In the genomic region with DNA sequence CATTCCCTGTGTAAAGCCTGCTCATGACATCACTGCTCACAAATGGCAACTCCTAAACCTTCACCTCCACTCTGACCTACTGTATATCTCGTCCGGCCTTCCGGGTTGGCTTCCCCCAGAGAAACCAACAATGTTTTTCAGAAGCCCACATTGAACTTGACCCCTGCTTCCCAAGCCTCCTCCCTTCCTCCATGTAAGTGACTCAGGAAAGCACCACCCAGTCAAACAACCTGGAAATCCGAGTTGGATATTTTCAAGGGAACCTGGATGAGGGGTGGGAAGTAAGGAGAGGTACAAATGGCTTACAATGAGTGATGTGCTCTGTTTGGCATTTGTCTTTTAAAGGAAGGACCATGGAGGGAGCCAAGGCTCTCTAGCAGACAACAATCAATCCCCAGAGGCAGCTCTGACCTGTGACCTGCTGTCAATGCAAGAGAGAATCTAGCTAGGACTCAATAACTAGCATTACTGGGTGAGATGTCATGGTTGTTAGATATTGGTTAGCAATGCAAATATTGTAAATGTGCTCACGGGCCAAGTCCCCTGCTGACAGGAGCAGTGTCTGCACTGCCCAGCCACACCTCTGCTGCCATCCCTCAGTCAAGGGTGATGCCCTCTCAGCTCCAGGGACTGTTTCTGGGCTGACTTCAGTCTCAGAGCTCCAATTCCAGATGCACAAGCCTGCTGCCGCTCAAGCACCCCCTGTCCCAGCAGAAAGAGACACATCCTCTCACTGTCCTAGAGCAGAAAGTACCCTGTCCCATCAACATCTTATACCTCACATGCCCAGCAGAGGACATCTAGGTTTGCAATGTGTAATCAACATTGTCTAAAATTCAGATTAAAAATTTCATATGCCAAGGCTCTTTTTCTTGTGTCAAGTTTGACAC, we compare ENCODE assay signal across 20 mouse cellular contexts. TPM values are rescaled to one million over a fixed set of nuclear protein-coding genes. Genes with fewer than 3 reads are reported as not detected.
DNase-seq lines count a peak whose midpoint lies in the region; ATAC-seq and TF ChIP-seq lines count a peak whose summit lies in the region.
"Had no signal": no experiment of that assay in that cellular context is flagged by ENCODE, and none has a peak within 500 bp of the region (broad histone marks: within the 10 kb centered on the region; RNA-seq: fewer than 3 reads in every experiment).

No protein-coding gene starts in this region.

- dilution Hi-C loops in CH12.LX (cut with MboI; ENCODE audit: extremely low pct_ligation_motif_present, extremely low pct_unique_long_range_greater_than_20kb, low sequenced_read_pairs), result no loop called here

- H3K9ac ChIP-seq in forebrain, embryonic 15.5 days (replicated peaks), result no peak overlapping the region
- H3K9ac ChIP-seq in CH12.LX (ENCODE audit: insufficient read depth, low read depth), result peak overlapping the region; percentile 60
- H3K9ac ChIP-seq in heart, postnatal 0 days (replicated peaks; ENCODE audit: low read depth, low read length), result no peak overlapping the region
- H3K9ac ChIP-seq: forebrain, embryonic 12.5 days; hindbrain, embryonic 12.5 days; midbrain, embryonic 12.5 days; neural tube, embryonic 15.5 days had no signal

- H3K27ac ChIP-seq in forebrain, embryonic 10.5 days, result 0 out of 2 replicates have a peak overlapping the region, but pooled peaks have one; percentile 40
- H3K27ac ChIP-seq in forebrain, embryonic 15.5 days (replicated peaks), result no peak overlapping the region
- peak overlapping the region; percentile 100 for H3K27ac ChIP-seq in CH12.LX (ENCODE audit: insufficient read depth, low read depth)
- H3K27ac ChIP-seq in heart, postnatal 0 days (ENCODE audit: low read depth), result peak overlapping the region; percentile 74
- no peak overlapping the region for H3K27ac ChIP-seq in limb, embryonic 10.5 days
- H3K27ac ChIP-seq: forebrain, embryonic 12.5 days; hindbrain, embryonic 12.5 days; macrophage; midbrain, embryonic 12.5 days; neural tube, embryonic 15.5 days had no signal

- H3K4me2 ChIP-seq in forebrain, embryonic 15.5 days (replicated peaks), result no peak overlapping the region
- peak overlapping the region; percentile 80 for H3K4me2 ChIP-seq in CH12.LX (ENCODE audit: insufficient read depth, low read depth, poor library complexity, severe bottlenecking)
- no peak overlapping the region for H3K4me2 ChIP-seq in heart, postnatal 0 days (ENCODE audit: low read depth, low read length)
- H3K4me2 ChIP-seq: forebrain, embryonic 12.5 days; hindbrain, embryonic 12.5 days; midbrain, embryonic 12.5 days; neural tube, embryonic 15.5 days had no signal

- peak; percentile 30; the same call in 1 of the 2 replicates for TF ChIP-seq POLR2A in CH12.LX (IDR thresholded peaks at IDR 0.05; ENCODE audit: low read depth, low read length)

- no peak; the same call in 1 of the 2 replicates for TF ChIP-seq RAD21 in CH12.LX (IDR thresholded peaks at IDR 0.05; ENCODE audit: low read depth, low read length)

- WGBS in forebrain, embryonic 10.5 days, result 77% methylated on average over 6 of the region's 6 CpGs
- 86% methylated on average over 6 of the region's 6 CpGs for WGBS in forebrain, embryonic 15.5 days
- 57% methylated on average over 6 of the region's 6 CpGs for WGBS in heart, postnatal 0 days
- 74% methylated on average over 6 of the region's 6 CpGs for WGBS in limb, embryonic 10.5 days

- TF ChIP-seq EP300 in CH12.LX (IDR thresholded peaks at IDR 0.05; ENCODE audit: low read length), result no peak
- TF ChIP-seq EP300 in heart, postnatal 0 days (IDR thresholded peaks at IDR 0.05; ENCODE audit: low read depth), result peak; percentile 87

- no peaks in the 10 kb centered on the region for H3K9me3 ChIP-seq in forebrain, embryonic 10.5 days
- H3K9me3 ChIP-seq in forebrain, embryonic 15.5 days, result no peaks in the 10 kb centered on the region
- H3K9me3 ChIP-seq in CH12.LX (replicated peaks; ENCODE audit: low read length), result no peaks in the 10 kb centered on the region
- no peaks in the 10 kb centered on the region for H3K9me3 ChIP-seq in heart, postnatal 0 days (replicated peaks; ENCODE audit: control insufficient read depth, low read length)
- no peaks in the 10 kb centered on the region for H3K9me3 ChIP-seq in limb, embryonic 10.5 days (replicated peaks)
- H3K9me3 ChIP-seq: forebrain, embryonic 12.5 days; hindbrain, embryonic 12.5 days; midbrain, embryonic 12.5 days; neural tube, embryonic 15.5 days had no signal

- H3K36me3 ChIP-seq in forebrain, embryonic 10.5 days (replicated peaks), result no peaks in the 10 kb centered on the region
- no peaks in the 10 kb centered on the region for H3K36me3 ChIP-seq in forebrain, embryonic 15.5 days
- peaks cover 0 to 9% of the 10 kb centered on the region in 2 experiments for H3K36me3 ChIP-seq in CH12.LX (replicated peaks in 1 of 2; ENCODE audit: control insufficient read depth in 1 of 2, insufficient read depth in 1 of 2, low read length in 1 of 2)
- no peaks in the 10 kb centered on the region for H3K36me3 ChIP-seq in heart, postnatal 0 days (replicated peaks; ENCODE audit: control insufficient read depth, insufficient read depth, low read length)
- no peaks in the 10 kb centered on the region for H3K36me3 ChIP-seq in limb, embryonic 10.5 days
- H3K36me3 ChIP-seq: forebrain, embryonic 12.5 days; hindbrain, embryonic 12.5 days; midbrain, embryonic 12.5 days; neural tube, embryonic 15.5 days had no signal

- H3K4me1 ChIP-seq in forebrain, embryonic 10.5 days, result peaks cover 41% of the 10 kb centered on the region
- peaks cover 8% of the 10 kb centered on the region; the same call in 1 of the 2 replicates for H3K4me1 ChIP-seq in forebrain, embryonic 15.5 days
- H3K4me1 ChIP-seq in CH12.LX (ENCODE audit: control insufficient read depth in 1 of 2, insufficient read depth in 2 of 2), result peaks cover 24 to 79% of the 10 kb centered on the region in 2 experiments
- H3K4me1 ChIP-seq in heart, postnatal 0 days (ENCODE audit: control insufficient read depth, insufficient read depth), result peaks cover 6% of the 10 kb centered on the region; the same call in 1 of the 2 replicates
- H3K4me1 ChIP-seq in limb, embryonic 10.5 days, result peaks cover 13% of the 10 kb centered on the region
- H3K4me1 ChIP-seq: neural tube, embryonic 15.5 days had no signal

- peak in 1 of 2 experiments; percentile 13; a peak in 2 of 4 replicates for TF ChIP-seq CTCF in CH12.LX (conservative IDR thresholded peaks at IDR 0.05 in 1 of 2, IDR thresholded peaks at IDR 0.05 in 1 of 2; ENCODE audit: low read depth in 2 of 2, low read length in 2 of 2)
- TF ChIP-seq CTCF in heart, postnatal 0 days (IDR thresholded peaks at IDR 0.05; ENCODE audit: low read depth), result peak; percentile 2; the same call in 1 of the 2 replicates

- in situ Hi-C loops in CH12.LX (cut with MboI; ENCODE audit: low pct_ligation_motif_present, low pct_unique_long_range_greater_than_20kb, low sequenced_read_pairs), result loop anchor here (10.0 kb wide), 1 partner anchor 123 kb away; no protein-coding TSS in a partner anchor

- ATAC-seq in forebrain, embryonic 15.5 days (replicated peaks), result no peak
- peak; percentile 81 for ATAC-seq in heart, postnatal 0 days (ENCODE audit: insufficient read depth, low read depth)
- ATAC-seq: activated CD4-positive, CD25-positive, alpha-beta regulatory T cell, adult 4 months; Patski had no signal

- H3K27me3 ChIP-seq in forebrain, embryonic 10.5 days (ENCODE audit: poor library complexity, severe bottlenecking), result peaks cover 23% of the 10 kb centered on the region
- H3K27me3 ChIP-seq in forebrain, embryonic 15.5 days, result peaks cover 4% of the 10 kb centered on the region; the same call in 1 of the 2 replicates
- H3K27me3 ChIP-seq in CH12.LX (replicated peaks), result no peaks in the 10 kb centered on the region
- H3K27me3 ChIP-seq in heart, postnatal 0 days (ENCODE audit: control insufficient read depth, insufficient read depth, low read length), result no peaks in the 10 kb centered on the region
- peaks cover 6% of the 10 kb centered on the region for H3K27me3 ChIP-seq in limb, embryonic 10.5 days (ENCODE audit: low read depth, poor library complexity, severe bottlenecking)
- H3K27me3 ChIP-seq: Patski had no signal

- DNase-seq in forebrain, embryonic 10.5 days (ENCODE audit: extremely low spot score, low spot score), result no peak
- DNase-seq in kidney, adult 18-20 months, result peak; percentile 18
- no peak for DNase-seq in kidney, postnatal 4 days
- no peak for DNase-seq in CH12.LX (ENCODE audit: extremely low read depth)
- peak; percentile 62 for DNase-seq in heart, postnatal 0 days (ENCODE audit: low spot score)
- no peak for DNase-seq in limb, embryonic 10.5 days (ENCODE audit: low spot score)
- DNase-seq: cerebellum, adult 11-12 months; cerebellum, postnatal 25 days; lung, adult 2 months; right cerebral cortex, postnatal 25 days; thymus, postnatal 36 days had no signal

- H3K4me3 ChIP-seq in forebrain, embryonic 10.5 days, result no peak overlapping the region
- H3K4me3 ChIP-seq in forebrain, embryonic 15.5 days, result no peak overlapping the region
- H3K4me3 ChIP-seq in CH12.LX (replicated peaks in 1 of 3; ENCODE audit: low read depth in 2 of 3, low read length in 2 of 3, poor library complexity in 1 of 3), result peak overlapping the region; percentile 1 to 62 (median 6)
- H3K4me3 ChIP-seq in heart, postnatal 0 days (ENCODE audit: low read depth, low read length), result no peak overlapping the region
- H3K4me3 ChIP-seq in limb, embryonic 10.5 days, result no peak overlapping the region
- H3K4me3 ChIP-seq: forebrain, embryonic 12.5 days; hindbrain, embryonic 12.5 days; midbrain, embryonic 12.5 days; myocyte; neural tube, embryonic 15.5 days had no signal

- no peaks in the 10 kb centered on the region for H3K79me2 ChIP-seq in CH12.LX (replicated peaks; ENCODE audit: control insufficient read depth, extremely low read depth, insufficient read depth, poor library complexity, severe bottlenecking)

TF ChIP-seq in CH12.LX, 34 proteins besides CTCF, POLR2A, EP300 and RAD21 (continues in another document):
- TF ChIP-seq CHD1 (IDR thresholded peaks at IDR 0.05; ENCODE audit: low read depth, low read length), result 0 out of 2 replicates have a peak, but pooled peaks have one; percentile 56
- peak; percentile 53; the same call in 1 of the 2 replicates for TF ChIP-seq UBTF (IDR thresholded peaks at IDR 0.05; ENCODE audit: low read depth, low read length)
- peak; percentile 54 for TF ChIP-seq NELFE (IDR thresholded peaks at IDR 0.05; ENCODE audit: low read depth, low read length)
- peak; percentile 27; the same call in 1 of the 2 replicates for TF ChIP-seq RCOR1 (conservative IDR thresholded peaks at IDR 0.05; ENCODE audit: low read depth, low read length)
- TF ChIP-seq TBP (conservative IDR thresholded peaks at IDR 0.05; ENCODE audit: low read depth, low read length), result 0 out of 2 replicates have a peak, but pooled peaks have one; percentile 13

RNA-seq across cellular contexts. Expression of a gene that starts 6.8 kb away (rescaled TPM):
- polyA plus RNA-seq in forebrain, embryonic 10.5 days (2016; fragmentation: Nextera tagmentation; extraction: Ambion mirVana), result 5.8 and 7.4 TPM in 2 replicates
- 24.9 and 25.0 TPM in 2 replicates for polyA plus RNA-seq in forebrain, embryonic 15.5 days (2015; fragmentation: Nextera tagmentation; extraction: Ambion mirVana)
- total RNA-seq in CH12.LX (2012; rRNA removed) (81.1 and 95.6 TPM in 2 replicates), CH12.LX (2014; rRNA removed) (57.7 and 60.8 TPM in 2 replicates)
- 66.6 and 76.5 TPM in 2 replicates for polyA plus RNA-seq in CH12.LX (2012; ENCODE audit: insufficient read length, low read depth)
- total RNA-seq in heart, postnatal 0 days (2014; rRNA removed; ENCODE audit: low replicate concordance), result 147 and 162 TPM in 2 replicates
- polyA plus RNA-seq in heart, postnatal 0 days (2015; fragmentation: Nextera tagmentation; extraction: Ambion mirVana), result 122 and 134 TPM in 2 replicates
- 1.6 and 3.3 TPM in 2 replicates for polyA plus RNA-seq in limb, embryonic 10.5 days (2016; fragmentation: Nextera tagmentation; extraction: Ambion mirVana)

Comparison
In these comparisons a context has a peak if more than half of its experiments do, and no peak if none do; other contexts are left out.
1. DNase-seq: peak in kidney, adult 18-20 months (single experiment) and heart, postnatal 0 days (single experiment); none in forebrain, embryonic 10.5 days (single experiment), kidney, postnatal 4 days (0 of 2), CH12.LX (single experiment) and limb, embryonic 10.5 days (single experiment).
2. H3K27ac ChIP-seq: peak in forebrain, embryonic 10.5 days (single experiment), CH12.LX (single experiment) and heart, postnatal 0 days (single experiment); none in forebrain, embryonic 15.5 days (single experiment) and limb, embryonic 10.5 days (single experiment).
3. H3K4me3 ChIP-seq: peak in CH12.LX (3 of 3); none in forebrain, embryonic 10.5 days (single experiment), forebrain, embryonic 15.5 days (single experiment), heart, postnatal 0 days (single experiment) and limb, embryonic 10.5 days (single experiment).